Mouse (Mus musculus): Measurements from ENCODE around the gene Nell2.

Nell2 gene

DNA sequence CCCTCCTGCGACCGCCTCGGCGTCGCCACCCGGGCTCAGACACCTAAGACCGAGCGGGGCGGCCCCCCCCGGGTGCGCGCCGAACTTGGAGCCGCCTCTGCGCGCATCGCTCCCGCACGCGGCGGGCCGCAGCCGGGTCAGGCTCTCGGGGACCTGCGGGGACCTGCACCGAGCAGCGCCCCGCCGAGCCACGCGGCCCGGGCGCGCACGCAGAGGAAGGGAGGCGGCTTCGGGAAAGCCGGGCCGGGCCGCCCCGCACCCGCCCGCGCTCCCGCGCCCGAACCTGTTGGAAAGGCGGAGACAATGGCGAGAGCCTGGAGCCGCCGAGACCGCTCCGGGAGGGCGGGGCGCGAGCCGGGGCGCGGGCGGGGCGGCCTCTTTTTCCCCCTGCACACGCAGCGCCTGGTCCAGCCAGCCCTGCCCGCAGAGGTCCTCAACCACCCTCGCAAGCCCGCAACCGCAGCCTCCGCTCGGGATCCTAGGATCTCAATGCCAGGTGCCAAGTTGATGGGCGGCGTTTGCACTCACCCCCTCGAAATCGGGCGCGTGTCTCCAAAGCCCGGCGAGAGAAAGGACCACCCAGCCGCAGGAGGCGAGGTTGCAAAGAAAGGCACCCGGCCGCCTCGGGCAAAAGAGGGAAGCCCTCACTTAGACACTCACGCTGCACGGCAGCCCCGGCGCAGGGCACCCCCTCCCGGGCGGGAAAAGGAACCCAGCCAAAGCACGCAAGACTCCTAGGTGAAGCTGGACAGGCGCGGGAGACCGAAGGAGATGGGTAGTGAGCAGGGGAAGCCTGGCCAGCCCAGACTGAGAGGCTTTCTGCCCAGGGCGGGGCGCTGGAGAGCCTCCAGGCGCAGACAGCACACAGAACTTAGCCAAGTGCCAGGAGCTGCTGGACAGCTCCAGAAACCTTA lies at the start of gene Nell2:
Gene Nell2 (minus strand): TSS at position 612 of the 914 bp plus-strand sequence.
- no peak for TF ChIP-seq GATA4 (IDR thresholded peaks at IDR 0.05; ENCODE audit: insufficient replicate concordance, low read length)

DNA sequence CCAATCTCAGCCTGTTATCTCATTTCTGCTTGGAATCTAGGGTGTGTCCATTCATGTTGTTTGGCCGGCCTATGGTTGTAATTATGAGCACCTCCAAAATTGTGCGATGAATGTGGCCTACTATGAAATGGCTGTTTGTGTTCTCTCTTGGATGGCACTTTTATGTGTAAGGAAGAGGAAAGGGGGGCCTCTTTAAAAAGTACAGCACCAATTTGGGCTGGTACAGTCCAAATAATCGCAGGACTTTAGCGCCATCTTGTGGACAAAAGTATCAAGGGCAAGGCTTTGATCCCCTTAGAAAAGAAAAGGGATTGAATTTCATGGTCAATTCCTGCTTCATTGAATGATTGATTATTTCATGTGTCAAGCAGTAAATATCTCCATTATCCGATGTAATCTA lies 46.3 kb upstream of the Nell2 start:
- TF ChIP-seq GATA4 (IDR thresholded peaks at IDR 0.05; ENCODE audit: insufficient replicate concordance, low read length) = no peak

DNA sequence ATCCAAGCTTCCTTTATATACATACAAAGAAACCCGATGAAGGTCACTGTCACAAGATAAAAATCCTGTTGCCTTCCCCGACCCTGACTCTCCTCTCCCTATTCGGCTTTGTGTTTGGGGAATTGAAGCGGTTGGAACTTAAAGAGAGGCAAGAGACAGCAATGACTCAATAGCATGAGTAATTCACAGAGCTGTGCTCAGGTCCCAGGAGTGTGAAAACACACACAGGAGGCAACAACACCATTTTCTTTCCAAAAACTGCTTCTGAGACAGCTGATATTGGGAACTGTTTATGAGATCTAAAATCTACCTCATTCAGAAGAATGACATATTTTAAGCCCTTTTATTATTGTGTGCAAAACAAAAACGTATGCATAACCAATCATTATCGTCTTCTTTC lies 41.2 kb upstream of the Nell2 start:
- TF ChIP-seq GATA4 (IDR thresholded peaks at IDR 0.05; ENCODE audit: insufficient replicate concordance, low read length) = no peak

DNA sequence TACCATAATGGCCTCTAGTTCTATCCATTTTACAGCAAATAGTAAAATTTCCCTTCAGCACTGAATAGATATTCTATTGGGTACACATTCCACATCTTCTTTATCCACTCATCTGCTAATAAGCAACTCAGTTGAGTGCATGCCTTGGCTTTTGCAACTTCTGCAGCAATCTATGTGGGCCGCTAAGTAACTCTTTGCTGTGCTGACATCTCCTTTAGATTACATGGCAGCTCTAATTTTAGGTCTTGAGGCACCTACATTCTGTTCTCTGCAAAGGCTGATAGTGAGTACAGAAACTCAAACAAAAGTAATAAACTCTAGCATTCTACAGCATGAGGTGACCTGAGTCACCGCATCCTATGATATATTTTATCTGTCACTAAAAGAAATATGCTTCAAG lies 36.8 kb upstream of the Nell2 start:
- TF ChIP-seq GATA4 (IDR thresholded peaks at IDR 0.05; ENCODE audit: insufficient replicate concordance, low read length) = no peak

DNA sequence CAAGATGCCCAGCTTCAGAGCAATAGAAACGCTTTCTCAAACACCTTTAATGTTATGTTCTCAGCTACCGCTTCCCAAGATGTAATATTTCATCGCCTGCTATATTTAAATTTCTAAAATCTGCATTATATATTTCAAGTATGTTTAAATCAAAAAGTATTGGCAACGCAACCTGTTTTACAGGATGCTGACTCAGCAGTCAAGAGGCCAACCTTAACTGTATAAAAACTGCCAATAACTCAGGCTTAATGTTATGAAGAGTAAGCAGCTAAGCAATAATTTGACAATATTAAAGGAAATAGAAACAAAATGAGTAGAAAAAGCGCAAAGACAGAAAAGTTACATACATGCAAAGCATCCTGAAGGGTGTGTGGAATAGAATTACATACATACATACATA lies 32.9 kb upstream of the Nell2 start:
- TF ChIP-seq GATA4 (IDR thresholded peaks at IDR 0.05; ENCODE audit: insufficient replicate concordance, low read length) = no peak

DNA sequence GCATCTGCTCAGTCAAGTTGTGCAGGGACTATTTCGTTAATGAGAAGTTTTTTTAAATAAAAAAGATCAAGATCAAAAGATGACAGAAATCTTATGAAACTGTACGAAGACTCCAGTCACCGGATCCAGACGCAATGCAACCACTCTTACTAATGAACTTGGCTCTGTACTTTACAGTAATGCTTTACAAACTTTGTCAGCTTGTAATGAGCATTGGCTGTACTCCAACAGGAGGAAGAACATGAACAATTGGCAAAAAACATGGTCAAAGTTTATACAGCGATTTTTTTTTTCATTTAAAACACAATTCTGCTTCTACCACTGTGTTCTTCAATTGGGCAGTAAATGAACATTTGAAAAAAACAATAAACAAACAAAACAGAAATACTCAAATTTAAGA lies 21.7 kb upstream of the Nell2 start:
- TF ChIP-seq GATA4 (IDR thresholded peaks at IDR 0.05; ENCODE audit: insufficient replicate concordance, low read length) = no peak

DNA sequence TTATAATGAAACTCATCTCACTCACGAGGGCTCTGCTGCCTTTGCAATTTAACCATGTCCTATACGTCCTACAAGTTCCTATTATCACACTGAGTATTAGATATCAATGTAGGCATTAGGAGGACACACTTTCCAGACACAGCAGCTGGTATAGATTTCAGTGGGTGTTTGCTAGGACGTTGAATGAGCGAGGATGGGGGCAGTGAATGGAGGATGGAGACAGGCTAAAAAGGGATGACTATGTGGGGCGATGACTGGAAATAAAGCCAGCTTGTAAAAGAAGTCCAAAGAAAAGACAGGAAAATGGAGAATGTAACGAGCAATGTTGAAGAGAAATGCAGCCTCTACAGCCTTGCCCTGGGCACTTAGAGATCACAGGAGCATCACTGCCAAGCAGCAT lies 14.3 kb upstream of the Nell2 start:
- no peak for TF ChIP-seq GATA4 (IDR thresholded peaks at IDR 0.05; ENCODE audit: insufficient replicate concordance, low read length)

DNA sequence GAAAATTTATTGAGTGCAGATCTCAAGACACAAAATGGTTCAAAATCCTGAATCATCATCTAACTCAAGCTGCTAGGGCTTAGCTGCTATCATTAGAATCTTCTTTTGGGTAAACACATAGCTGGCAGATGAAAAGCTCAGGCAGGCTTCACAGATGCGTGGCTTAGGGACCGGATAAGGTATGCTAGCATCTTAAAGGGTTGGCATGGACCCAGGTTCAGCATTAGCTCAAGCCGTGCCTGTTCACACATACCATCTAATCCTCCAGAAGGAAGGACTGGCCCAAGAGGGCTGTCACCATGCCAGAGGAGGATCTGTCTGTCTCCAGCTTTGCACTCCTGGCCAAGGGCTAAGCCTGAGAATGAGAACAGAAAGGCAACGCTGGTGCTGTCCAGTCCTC lies 8.4 kb upstream of the Nell2 start:
- no peak for TF ChIP-seq GATA4 (IDR thresholded peaks at IDR 0.05; ENCODE audit: insufficient replicate concordance, low read length)

DNA sequence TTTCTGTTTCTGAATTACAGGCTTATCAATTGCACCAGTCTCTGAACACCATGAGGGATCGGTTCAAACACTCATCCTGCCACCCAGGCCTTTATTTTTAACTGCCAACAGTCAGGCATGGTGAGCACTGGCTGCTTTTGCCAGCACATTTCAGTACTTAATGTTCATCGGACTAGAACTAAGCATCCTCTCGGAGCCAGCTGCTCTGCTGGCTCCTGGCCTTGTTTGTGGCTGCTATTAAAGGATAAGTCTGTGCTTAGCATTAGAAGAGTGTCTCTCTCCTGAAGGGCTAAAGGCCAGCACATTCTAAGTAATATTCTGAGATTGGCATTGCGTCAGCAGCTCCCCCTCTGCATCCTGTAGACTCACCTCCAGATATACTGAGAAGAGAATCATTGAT lies 7.9 kb upstream of the Nell2 start:
- TF ChIP-seq GATA4 (IDR thresholded peaks at IDR 0.05; ENCODE audit: insufficient replicate concordance, low read length) = no peak

DNA sequence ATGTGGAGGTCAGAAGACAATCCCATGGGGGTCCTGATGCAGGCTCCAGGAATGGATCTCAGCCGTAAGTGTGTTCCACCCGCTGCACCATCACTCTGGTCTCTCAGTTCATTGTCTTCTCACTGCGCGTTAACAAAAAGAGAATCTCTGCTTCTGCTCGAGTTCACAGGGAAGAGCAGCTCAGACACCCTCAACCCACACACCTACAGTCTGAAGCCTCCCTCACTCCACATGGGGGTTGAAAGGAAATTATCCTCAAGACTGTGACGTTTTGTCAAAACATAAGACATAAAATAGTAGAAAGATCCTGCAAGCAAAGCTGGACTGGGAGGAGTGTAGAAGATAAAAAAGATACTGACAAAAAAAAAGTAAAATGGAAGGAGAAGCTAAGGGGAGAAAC lies 6.3 kb upstream of the Nell2 start:
- no peak for TF ChIP-seq GATA4 (IDR thresholded peaks at IDR 0.05; ENCODE audit: insufficient replicate concordance, low read length)

DNA sequence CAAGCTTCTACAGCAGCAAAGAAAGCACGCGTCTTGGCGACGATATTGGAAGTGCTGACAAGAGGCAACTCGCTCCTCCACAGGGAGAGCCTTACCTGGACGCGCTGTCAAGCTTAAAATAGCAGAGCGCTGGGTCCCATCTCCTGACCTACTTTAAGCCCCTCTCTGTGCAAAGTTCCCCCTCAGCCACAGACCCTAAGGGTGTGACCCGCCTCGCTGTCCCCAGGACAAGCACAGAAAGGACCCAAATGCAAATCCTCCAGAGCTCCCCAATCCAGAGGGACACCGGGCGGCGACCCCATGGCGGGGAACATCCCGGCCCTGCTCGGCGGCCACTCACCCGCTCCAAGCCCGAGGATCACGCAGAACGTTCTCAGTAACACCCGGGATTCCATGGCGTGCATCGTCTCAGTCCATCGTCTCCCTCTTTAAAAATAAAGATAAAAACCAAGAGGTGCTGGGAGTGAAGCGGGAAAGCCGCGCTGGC lies 855 bp downstream of the Nell2 start:
- TF ChIP-seq GATA4 (IDR thresholded peaks at IDR 0.05; ENCODE audit: insufficient replicate concordance, low read length) = no peak

DNA sequence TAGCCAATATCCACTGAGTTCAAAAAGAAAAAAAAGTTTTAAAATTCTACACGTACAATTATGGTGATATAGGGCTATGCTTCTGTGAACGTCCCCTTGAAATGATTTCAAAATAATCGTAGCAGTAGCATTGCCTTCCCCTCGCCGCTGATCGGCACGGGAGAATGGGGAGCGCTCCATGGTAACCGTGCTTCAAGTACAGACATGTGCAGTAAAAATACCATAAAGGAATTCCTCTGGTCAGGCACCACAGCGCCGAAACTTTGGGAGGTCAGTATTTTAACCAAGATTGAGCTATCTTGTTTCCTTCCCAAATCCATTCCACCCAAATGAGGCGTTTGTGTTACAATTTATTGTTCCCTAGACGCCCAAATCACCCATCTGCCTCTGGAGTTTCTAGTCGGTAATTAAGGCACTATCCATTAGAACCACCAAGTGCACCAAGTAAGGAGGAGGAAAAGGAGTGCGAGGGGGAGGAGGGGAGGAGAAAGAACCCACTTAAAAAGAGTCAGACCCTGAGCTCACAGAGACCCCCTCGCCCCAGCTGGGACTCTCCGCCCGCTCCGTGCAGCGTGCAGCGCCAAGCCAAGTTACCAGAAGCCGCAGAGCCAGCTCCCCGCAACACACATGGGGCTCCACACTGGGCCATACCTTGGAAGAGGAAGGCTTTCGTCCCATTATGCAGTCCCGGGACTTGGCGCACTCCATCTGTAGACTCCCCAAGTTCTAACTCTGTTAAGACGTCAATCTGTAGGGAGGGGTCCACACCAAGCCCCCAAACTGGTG lies 1.5 kb downstream of the Nell2 start:
- TF ChIP-seq GATA4 (IDR thresholded peaks at IDR 0.05; ENCODE audit: insufficient replicate concordance, low read length) = no peak

DNA sequence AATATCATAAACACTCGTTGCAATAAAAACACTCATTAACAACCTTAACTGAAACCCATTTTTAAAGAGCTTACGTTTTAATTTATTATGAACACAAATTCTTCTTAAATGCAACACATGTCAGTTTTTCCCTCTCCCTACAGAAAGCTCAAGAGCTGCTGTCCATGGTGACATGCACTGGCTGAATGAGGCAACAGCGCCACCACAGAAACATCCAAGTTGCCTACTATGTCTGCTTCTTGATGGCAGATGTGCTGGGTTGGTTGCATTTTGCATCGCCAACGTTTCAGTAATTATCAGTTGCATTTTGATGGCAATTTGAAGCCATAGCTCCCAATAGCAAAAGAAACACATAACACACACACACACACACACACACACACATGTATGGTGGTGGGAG lies 2.4 kb downstream of the Nell2 start:
- TF ChIP-seq GATA4 (IDR thresholded peaks at IDR 0.05; ENCODE audit: insufficient replicate concordance, low read length) = no peak

DNA sequence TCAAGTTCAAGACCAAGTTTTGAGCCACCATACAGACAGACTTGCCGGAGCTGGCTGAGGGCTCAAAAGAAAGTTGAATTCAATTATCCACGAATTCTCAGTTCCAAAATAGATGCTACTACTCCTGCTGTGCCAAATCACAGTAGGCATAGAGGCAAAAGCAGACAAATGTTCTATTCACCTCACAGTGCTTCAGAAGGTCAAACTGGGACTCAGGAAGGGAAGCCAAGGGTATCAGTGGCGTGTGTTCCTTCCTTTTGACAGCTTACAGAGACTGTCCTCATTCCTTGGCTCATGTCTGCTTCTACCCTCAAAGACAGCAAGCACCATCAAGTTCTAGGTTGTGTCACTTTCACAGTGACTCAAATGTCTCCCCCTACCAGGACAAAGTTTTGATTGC lies 10.2 kb downstream of the Nell2 start:
- TF ChIP-seq GATA4 (IDR thresholded peaks at IDR 0.05; ENCODE audit: insufficient replicate concordance, low read length) = no peak

DNA sequence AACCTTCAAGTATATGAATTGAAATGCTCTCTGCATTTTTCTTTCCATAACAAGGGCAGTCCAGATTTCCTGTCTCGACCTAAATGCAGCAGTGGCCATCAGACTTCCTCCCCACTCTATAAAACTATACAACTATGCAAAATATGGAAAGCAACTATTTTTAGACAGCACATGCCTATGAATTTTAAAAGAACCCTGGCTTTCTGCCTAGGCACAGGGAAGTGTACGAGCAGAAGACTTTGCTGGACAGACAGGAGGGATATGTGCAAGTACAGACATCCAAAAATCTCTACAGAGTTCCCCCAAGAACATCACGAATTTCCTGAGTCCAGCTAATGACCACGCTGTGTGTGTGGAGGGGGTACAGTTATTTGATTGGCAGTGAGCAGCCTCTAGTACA lies 32.7 kb downstream of the Nell2 start:
- TF ChIP-seq GATA4 (IDR thresholded peaks at IDR 0.05; ENCODE audit: insufficient replicate concordance, low read length) = no peak

DNA sequence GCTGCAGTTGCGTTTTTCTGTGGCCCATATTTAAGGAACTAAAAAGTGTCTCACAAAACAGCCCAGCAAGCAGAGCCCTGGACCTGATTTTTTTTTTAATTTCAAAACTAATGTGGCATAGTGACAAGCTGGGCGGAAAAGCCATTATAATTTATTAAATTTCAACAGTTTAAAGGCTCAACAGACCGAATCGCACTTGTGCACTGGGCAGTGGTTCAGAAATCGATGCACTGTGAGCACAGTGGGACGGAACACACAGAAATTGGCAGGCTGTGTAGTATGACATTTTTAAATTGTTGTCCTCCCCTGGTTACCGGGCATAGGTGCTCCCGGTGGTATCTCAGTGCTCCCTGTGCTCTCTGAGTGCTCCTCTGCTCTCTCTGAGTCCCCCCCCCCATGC lies 33.2 kb downstream of the Nell2 start:
- no peak for TF ChIP-seq GATA4 (IDR thresholded peaks at IDR 0.05; ENCODE audit: insufficient replicate concordance, low read length)

Data from liver, adult (tissue).